Mouse (Mus musculus): ENCODE data around the gene Spty2d1. TPM values are rescaled to one million over a fixed set of nuclear protein-coding genes. Genes with fewer than 3 reads are reported as not detected.

Gene Spty2d1
- total and polyA plus RNA-seq, 3 experiments: 2.7 to 8.5 (median 6.9) TPM

- no peak for DNase-seq
- no peak overlapping the region for H3K4me3 ChIP-seq
- intact Hi-C loops (cut with DNase I): no loop called here
- no peak overlapping the region for H3K27ac ChIP-seq
- no peaks in the 10 kb centered on the region for H3K79me2 ChIP-seq (replicated peaks; ENCODE audit: control insufficient read depth, insufficient read depth, low read length)
- H3K9ac ChIP-seq (ENCODE audit: low read depth, low read length): no peak overlapping the region
- WGBS: 77% methylated on average over 7 of the region's 7 CpGs
- H3K4me1 ChIP-seq (ENCODE audit: control insufficient read depth, insufficient read depth, low read length): peaks cover 4% of the 10 kb centered on the region; the same call in 1 of the 2 replicates
- no peaks in the 10 kb centered on the region for H3K36me3 ChIP-seq (ENCODE audit: control insufficient read depth, insufficient read depth, low read length)
- TF ChIP-seq POLR2A (IDR thresholded peaks at IDR 0.05; ENCODE audit: insufficient read depth, low read depth, low read length): no peak
- no peak for TF ChIP-seq EP300 (IDR thresholded peaks at IDR 0.05; ENCODE audit: insufficient read depth, low read depth, low read length)
- TF ChIP-seq CTCF (IDR thresholded peaks at IDR 0.05): no peak
- H3K27me3 ChIP-seq (ENCODE audit: control insufficient read depth, insufficient read depth, low read length): no peaks in the 10 kb centered on the region
Observed at GRCm38 (mm10) chr7:46964070-46964469, 44.1 kb downstream of the Spty2d1 start.

- peak overlapping the region; percentile 47 for H3K9ac ChIP-seq (ENCODE audit: low read depth, low read length)
- H3K27ac ChIP-seq: peak overlapping the region; percentile 44
- H3K27me3 ChIP-seq (ENCODE audit: control insufficient read depth, insufficient read depth, low read length): no peaks in the 10 kb centered on the region
- no peaks in the 10 kb centered on the region for H3K79me2 ChIP-seq (replicated peaks; ENCODE audit: control insufficient read depth, insufficient read depth, low read length)
- intact Hi-C loops (cut with DNase I): loop anchor here (1.0 to 2.0 kb wide), 3 partner anchors 52 to 187 kb away; no protein-coding TSS in a partner anchor
- TF ChIP-seq POLR2A (IDR thresholded peaks at IDR 0.05; ENCODE audit: insufficient read depth, low read depth, low read length): no peak
- TF ChIP-seq CTCF (IDR thresholded peaks at IDR 0.05): peak; percentile 85
- peak; percentile 41; the same call in 1 of the 2 replicates for TF ChIP-seq EP300 (IDR thresholded peaks at IDR 0.05; ENCODE audit: insufficient read depth, low read depth, low read length)
- under 1% methylated on average over 9 of the region's 9 CpGs for WGBS
- DNase-seq: peak; percentile 50 to 64
- no peak overlapping the region for H3K4me3 ChIP-seq
- peaks cover 4% of the 10 kb centered on the region; the same call in 1 of the 2 replicates for H3K4me1 ChIP-seq (ENCODE audit: control insufficient read depth, insufficient read depth, low read length)
- H3K36me3 ChIP-seq (ENCODE audit: control insufficient read depth, insufficient read depth, low read length): no peaks in the 10 kb centered on the region
Observed at GRCm38 (mm10) chr7:46962806-46963618, 45.2 kb downstream of the Spty2d1 start.

GRCm38 (mm10) chr7:46962132-46962531 lies 46.1 kb downstream of the Spty2d1 start:
- TF ChIP-seq CTCF (IDR thresholded peaks at IDR 0.05) (no peak), POLR2A (IDR thresholded peaks at IDR 0.05; ENCODE audit: insufficient read depth, low read depth, low read length) (no peak), EP300 (IDR thresholded peaks at IDR 0.05; ENCODE audit: insufficient read depth, low read depth, low read length) (no peak)
- no peaks in the 10 kb centered on the region for H3K79me2 ChIP-seq (replicated peaks; ENCODE audit: control insufficient read depth, insufficient read depth, low read length)
- H3K27me3 ChIP-seq (ENCODE audit: control insufficient read depth, insufficient read depth, low read length): no peaks in the 10 kb centered on the region
- 0 out of 2 replicates have a peak overlapping the region, but pooled peaks have one; percentile 13 for H3K27ac ChIP-seq
- no peaks in the 10 kb centered on the region for H3K36me3 ChIP-seq (ENCODE audit: control insufficient read depth, insufficient read depth, low read length)
- H3K9ac ChIP-seq (ENCODE audit: low read depth, low read length): no peak overlapping the region
- no peak for DNase-seq
- H3K4me1 ChIP-seq (ENCODE audit: control insufficient read depth, insufficient read depth, low read length): peaks cover 6% of the 10 kb centered on the region
- no peak overlapping the region for H3K4me3 ChIP-seq
- intact Hi-C loops (cut with DNase I): loop anchor here (2.0 kb wide), 1 partner anchor 119 kb away; no protein-coding TSS in a partner anchor

GRCm38 (mm10) chr7:46960991-46961390 lies 47.2 kb downstream of the Spty2d1 start:
- 24% methylated on average over 3 of the region's 3 CpGs for WGBS
- Histone ChIP-seq H3K4me3 (no peak overlapping the region), H3K9ac (ENCODE audit: low read depth, low read length) (no peak overlapping the region), H3K27me3 (ENCODE audit: control insufficient read depth, insufficient read depth, low read length) (no peaks in the 10 kb centered on the region), H3K36me3 (ENCODE audit: control insufficient read depth, insufficient read depth, low read length) (no peaks in the 10 kb centered on the region), H3K27ac (no peak overlapping the region), H3K4me1 (ENCODE audit: control insufficient read depth, insufficient read depth, low read length) (peaks cover 6% of the 10 kb centered on the region), H3K79me2 (replicated peaks; ENCODE audit: control insufficient read depth, insufficient read depth, low read length) (no peaks in the 10 kb centered on the region)
- no peak for DNase-seq
- no peak for TF ChIP-seq EP300 (IDR thresholded peaks at IDR 0.05; ENCODE audit: insufficient read depth, low read depth, low read length)
- no peak for TF ChIP-seq CTCF (IDR thresholded peaks at IDR 0.05)
- TF ChIP-seq POLR2A (IDR thresholded peaks at IDR 0.05; ENCODE audit: insufficient read depth, low read depth, low read length): no peak
- intact Hi-C loops (cut with DNase I): no loop called here

GRCm38 (mm10) chr7:46958853-46959252 lies 49.4 kb downstream of the Spty2d1 start:
- intact Hi-C loops (cut with DNase I): no loop called here
- Histone ChIP-seq H3K79me2 (replicated peaks; ENCODE audit: control insufficient read depth, insufficient read depth, low read length) (no peaks in the 10 kb centered on the region), H3K27ac (no peak overlapping the region)

More at GRCm38 (mm10) chr7:46958853-46959252, 49.4 kb downstream of the Spty2d1 start:
- H3K36me3 ChIP-seq (ENCODE audit: control insufficient read depth, insufficient read depth, low read length): no peaks in the 10 kb centered on the region
- TF ChIP-seq POLR2A (IDR thresholded peaks at IDR 0.05; ENCODE audit: insufficient read depth, low read depth, low read length) (no peak), CTCF (IDR thresholded peaks at IDR 0.05) (no peak), EP300 (IDR thresholded peaks at IDR 0.05; ENCODE audit: insufficient read depth, low read depth, low read length) (no peak)
- H3K4me3 ChIP-seq: peak overlapping the region; percentile 80; the same call in 1 of the 2 replicates
- H3K4me1 ChIP-seq (ENCODE audit: control insufficient read depth, insufficient read depth, low read length): peaks cover 6% of the 10 kb centered on the region
- no peak for DNase-seq
- 0 out of 2 replicates have a peak overlapping the region, but pooled peaks have one; percentile 39 for H3K9ac ChIP-seq (ENCODE audit: low read depth, low read length)
- WGBS: 19% methylated on average over 9 of the region's 9 CpGs
- H3K27me3 ChIP-seq (ENCODE audit: control insufficient read depth, insufficient read depth, low read length): no peaks in the 10 kb centered on the region

Data from heart, adult 2 months (tissue).